Mouse (Mus musculus): ENCODE measurements around the gene Cspg4.

Gene Cspg4

GRCm38 (mm10) chr9:56864216-56864729, 560 bp upstream of the Cspg4 start, which contains the start of gene Odf3l1:
TSS of gene Odf3l1 (minus strand) at chr9:56864679.
- DNase-seq (ENCODE audit: low spot score): no peak

DNA sequence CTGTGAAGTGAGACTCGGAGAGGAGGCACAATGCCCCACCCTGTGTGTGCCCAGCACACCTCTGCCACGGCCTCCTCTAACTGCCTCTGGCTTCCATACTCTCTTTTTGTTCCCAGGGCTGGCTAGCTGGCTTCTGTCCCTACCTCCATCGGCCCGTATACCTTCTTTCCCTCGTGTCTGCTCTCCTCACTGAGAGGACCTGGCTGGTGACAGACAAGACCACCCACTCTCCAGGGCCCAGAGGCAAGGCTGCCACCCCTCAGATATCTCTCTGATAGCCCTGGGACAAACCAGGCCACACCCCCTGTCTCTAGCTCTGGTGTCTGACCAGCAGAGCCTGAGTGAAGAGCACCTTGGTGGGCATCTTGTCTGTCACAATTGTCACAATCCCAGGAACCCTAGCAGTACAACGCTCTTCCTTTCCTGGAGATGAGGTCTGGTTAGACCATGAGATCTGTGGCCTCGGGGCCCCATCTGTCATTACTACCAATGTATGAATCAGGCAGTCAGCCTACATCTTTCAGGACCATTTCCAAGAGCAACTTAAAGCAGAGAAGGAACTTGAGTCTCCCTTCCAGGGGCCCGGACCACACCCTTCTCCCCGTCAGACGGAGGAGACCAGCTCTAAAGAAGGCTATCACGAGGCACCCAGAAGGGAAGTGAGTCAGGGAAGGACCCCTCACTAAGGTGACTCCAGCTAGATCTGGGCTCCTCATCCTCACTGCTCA, 1.0 kb downstream of the Cspg4 start:
- DNase-seq (ENCODE audit: low spot score): no peak

DNA sequence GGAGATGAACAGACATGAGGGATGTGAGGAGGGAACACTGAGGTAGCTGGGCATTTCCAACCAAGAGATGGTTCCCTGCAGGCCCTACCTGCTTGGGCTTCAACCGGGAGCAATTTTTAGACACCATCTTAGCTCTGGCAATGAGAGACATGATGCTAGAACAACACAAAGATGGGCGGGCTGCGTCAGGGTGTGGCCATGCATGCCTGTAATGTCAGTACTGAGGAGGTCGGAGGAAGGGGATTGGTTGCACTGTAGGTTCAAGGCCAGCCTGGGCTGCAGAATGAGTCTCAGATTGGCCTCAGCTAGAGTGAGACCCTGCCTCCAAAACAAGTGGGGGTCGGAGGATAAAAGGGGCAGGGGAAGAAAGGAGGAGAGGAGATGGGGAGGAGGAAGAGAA, 1.6 kb downstream of the Cspg4 start:
- DNase-seq (ENCODE audit: low spot score): no peak

DNA sequence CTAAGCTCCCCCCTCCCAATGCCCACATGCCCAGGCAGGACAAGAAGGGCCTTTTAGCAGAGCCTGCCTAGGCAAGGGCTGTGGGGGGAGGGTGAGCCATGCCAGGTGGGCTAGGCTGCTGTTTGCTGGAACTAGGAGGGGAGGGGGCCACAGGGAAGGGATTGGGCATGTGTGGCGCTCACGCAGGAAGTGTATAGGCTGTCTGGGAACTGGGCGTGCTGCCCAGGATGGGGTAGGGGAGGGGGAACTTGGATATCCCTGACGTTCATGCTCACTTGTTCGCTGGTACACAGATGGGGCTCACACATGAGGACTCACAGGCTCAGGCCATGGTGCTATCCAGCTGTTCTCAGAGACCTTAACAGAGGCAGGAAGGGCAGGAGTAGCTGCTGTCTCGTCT, 3.5 kb downstream of the Cspg4 start:
- peak; percentile 71 for DNase-seq (ENCODE audit: low spot score)

DNA sequence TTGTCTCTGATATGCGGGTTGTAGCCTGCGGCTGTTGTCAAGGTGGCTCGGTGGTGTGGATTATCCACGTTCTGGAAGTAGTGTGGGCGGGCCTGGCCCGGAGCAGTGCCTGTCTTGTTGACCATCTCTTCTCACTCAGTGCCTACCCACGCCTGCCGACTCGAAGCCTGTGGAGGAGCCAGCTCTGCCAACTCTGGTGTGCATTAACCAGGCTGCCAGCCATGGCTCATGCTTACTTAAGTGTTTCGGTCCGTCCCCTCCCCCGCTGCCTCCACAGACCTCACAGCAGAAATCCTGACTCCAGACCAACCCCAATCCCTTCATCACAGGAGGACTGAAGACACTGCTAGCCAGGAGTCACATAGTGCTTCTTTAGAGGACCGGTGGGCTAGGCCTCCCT, 4.7 kb downstream of the Cspg4 start:
- peak; percentile 73 for DNase-seq (ENCODE audit: low spot score)

- no peak for DNase-seq (ENCODE audit: low spot score)
These were observed 5.9 kb downstream of the Cspg4 start for GRCm38 (mm10) chr9:56870778-56871177.

DNA sequence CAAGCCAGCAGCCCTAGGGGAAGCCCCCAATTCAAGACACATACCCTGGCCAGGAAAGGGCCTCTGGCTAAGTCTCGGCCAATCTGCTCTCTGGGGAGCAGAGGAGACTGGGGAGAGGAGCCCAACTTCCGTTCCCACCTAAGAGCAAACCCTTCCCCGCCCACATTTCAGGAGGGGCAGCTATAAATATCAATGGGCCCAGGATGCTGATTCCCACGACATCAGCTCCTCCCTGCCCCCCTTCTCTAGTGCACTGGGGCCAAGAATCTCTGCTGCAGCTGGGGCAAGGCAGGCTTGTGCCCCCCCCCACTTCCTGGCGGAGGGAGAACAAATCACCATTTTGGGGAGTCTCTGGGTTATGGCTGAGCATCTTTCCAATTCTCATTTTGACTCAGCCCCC, 6.4 kb downstream of the Cspg4 start:
- DNase-seq (ENCODE audit: low spot score): no peak

GRCm38 (mm10) chr9:56872105-56872903, 7.5 kb downstream of the Cspg4 start:
- DNase-seq (ENCODE audit: low spot score): no peak

GRCm38 (mm10) chr9:56873097-56873496, 8.3 kb downstream of the Cspg4 start:
- DNase-seq (ENCODE audit: low spot score): no peak

DNA sequence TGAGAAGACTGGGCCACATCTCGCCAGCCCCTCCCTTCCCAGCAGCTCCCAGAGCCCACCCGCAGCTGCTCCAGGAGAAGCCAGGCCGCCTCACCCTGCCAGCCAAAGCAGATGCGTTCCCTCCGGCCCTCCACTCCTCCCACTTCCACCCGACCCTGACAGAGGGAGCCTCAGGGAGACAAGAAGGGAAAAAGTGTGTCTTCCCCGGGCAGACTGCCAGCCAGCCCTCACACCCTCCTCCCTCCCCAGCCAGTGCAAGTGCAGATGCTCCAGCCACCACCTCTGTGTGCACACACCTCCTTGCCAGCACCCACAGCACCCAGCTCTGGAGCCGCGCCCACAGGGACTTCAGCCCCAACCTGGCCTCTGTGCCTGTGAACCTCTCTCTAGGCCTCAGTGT, 12.0 kb downstream of the Cspg4 start:
- DNase-seq (ENCODE audit: low spot score): no peak

GRCm38 (mm10) chr9:56877284-56877683, 12.5 kb downstream of the Cspg4 start:
- no peak for DNase-seq (ENCODE audit: low spot score)

DNA sequence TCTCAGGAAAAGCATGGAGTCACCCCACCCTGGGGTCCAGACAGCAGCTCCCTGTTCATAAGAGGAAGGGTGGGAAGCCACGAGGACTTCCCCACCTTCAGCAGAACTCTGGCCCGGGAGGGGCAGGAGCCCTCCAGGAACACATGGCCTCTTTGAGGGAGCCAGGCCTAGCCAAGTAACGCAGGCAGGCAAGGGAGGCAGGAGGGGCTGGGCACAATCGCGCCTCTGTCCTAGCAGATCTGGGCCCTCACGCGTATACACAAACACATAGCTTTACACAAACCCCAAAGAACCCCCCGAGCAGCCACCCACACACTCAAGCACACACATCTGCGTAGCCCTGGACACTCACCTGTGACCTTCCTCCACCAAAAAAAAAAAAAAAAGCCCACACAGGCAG, 16.0 kb downstream of the Cspg4 start:
- DNase-seq (ENCODE audit: low spot score): no peak

- DNase-seq (ENCODE audit: low spot score): no peak
These were observed 16.8 kb downstream of the Cspg4 start for GRCm38 (mm10) chr9:56881539-56882082.

GRCm38 (mm10) chr9:56882283-56882682, 17.4 kb downstream of the Cspg4 start:
- DNase-seq (ENCODE audit: low spot score): no peak

DNA sequence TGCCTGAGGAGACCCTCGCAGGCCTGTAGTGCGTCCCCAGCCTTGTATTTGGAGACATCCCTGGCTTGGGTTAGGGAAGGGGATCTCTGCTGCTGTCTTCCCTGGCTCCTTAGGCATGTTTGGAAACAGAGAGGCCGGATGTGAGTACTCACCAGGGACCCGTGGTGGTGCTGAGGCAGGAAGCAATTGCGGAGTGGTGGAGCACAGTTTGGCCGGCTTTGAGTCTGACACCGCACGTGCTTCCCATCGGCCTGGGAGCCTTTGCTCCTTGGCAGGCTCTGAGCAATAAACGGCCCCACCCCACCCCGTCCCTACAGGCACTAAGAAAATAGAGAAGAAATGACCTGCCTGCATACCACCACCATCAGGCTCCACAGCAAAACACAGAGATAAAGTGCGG, 18.0 kb downstream of the Cspg4 start:
- DNase-seq (ENCODE audit: low spot score): no peak

- no peak for DNase-seq (ENCODE audit: low spot score)
These were observed 18.6 kb downstream of the Cspg4 start for GRCm38 (mm10) chr9:56883470-56883869.

DNA sequence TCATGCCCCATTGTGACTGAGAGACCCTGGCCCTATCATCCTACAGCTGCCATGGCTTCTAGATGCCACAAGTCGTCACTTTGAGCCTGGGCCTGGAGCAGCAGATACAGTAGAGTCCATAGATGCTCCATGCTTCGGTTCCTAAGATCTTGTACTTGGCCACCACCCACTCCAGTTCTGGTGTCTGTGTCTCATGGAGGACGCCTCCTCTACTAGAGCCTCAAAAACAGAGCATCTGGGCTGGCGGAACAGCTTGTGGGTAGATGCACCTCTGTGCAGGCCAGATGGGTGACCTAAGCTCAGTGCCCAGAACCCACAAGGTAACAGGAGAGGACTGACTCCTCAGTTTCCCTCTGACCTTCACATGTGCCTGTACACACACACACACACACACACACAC, 19.5 kb downstream of the Cspg4 start:
- DNase-seq (ENCODE audit: low spot score): no peak

DNA sequence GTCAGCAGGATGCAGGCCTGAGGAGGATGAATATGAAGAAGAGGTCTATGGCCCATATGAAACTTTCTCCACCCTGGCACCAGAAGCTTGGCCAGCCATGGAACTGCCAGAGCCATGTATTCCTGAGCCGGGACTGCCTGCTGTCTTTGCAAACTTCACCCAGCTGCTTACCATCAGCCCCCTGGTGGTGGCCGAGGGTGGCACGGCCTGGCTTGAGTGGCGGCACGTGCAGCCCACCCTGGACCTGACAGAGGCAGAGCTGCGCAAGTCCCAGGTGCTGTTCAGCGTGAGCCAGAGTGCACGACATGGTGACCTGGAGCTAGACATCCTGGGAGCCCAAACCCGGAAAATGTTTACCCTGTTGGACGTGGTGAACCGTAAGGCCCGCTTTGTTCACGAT, 21.3 kb downstream of the Cspg4 start:
- DNase-seq (ENCODE audit: low spot score): no peak

DNA sequence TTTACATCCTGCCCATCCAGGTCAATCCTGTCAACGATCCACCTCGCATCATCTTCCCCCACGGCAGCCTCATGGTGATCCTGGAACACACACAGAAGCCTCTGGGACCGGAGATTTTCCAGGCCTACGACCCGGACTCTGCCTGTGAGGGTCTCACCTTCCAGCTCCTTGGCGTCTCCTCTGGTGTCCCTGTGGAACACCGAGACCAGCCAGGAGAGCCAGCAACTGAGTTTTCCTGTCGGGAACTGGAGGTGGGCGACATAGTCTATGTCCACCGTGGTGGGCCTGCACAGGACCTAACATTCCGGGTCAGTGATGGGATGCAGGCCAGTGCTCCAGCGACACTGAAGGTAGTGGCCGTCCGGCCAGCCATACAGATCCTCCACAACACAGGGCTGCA, 21.8 kb downstream of the Cspg4 start:
- no peak for DNase-seq (ENCODE audit: low spot score)

- no peak for DNase-seq (ENCODE audit: low spot score)
These were observed 22.7 kb downstream of the Cspg4 start for GRCm38 (mm10) chr9:56887581-56887980.

DNA sequence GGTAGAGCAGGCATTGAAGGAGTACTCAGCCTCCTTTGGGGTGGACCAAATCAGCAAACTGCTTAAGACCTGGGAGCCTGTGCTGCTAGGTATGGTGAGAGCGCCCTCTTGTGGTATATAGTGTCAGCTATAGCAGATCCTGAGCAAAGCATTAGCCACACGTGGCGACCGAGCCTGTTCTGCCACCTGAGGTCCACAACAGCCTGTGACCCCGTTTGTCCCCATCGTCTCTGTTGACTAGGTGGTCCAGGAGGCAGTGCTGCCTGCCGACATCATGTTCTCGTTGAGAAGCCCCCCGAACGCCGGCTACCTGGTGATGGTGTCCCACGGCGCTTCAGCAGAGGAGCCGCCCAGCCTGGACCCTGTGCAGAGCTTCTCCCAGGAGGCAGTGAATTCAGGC, 25.0 kb downstream of the Cspg4 start:
- DNase-seq (ENCODE audit: low spot score): peak; percentile 88

DNA sequence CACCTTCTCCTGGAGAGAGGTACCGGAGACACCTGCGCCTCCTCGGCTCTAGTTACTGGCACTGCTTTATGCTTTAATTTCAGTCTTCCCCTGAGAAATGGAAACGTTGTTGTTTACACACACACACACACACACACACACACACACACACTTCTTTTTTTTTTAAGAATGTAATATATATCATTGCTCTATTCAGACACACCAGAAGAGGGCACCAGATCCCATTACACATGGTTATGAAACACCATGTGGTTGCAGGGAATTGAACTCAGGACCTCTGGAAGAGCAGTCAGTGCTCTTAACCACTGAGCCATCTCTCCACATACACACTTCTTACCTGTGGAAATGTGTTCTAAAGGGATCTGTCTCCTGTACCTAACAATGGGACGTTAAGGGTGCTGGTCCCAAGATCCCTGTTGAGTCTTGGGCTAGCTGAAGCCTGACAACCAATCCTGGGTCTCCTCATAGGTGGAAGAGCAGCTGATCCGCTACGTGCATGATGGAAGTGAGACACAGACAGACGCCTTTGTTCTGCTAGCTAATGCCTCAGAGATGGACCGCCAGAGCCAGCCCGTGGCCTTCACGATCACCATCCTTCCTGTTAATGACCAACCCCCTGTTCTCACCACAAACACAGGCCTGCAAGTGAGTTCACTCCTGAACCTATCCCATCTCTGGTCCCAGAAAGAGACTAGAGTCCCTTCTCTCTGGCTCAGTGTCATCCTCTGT, 25.9 kb downstream of the Cspg4 start:
- DNase-seq (ENCODE audit: low spot score): no peak

Data from layer of hippocampus, adult 11-12 months (tissue).